Mouse (Mus musculus) MEL (cell line): Measurements from ENCODE around the gene Prkch. TPM values are rescaled to one million over a fixed set of nuclear protein-coding genes. Genes with fewer than 3 reads are reported as not detected.

ENCODE experiments used
- DNase-seq: peaks from one replicate; pipeline ENCODE4 v3.0.0; 2011; ENCODE audit warnings: low read depth, low spot score
- H3K27ac ChIP-seq: 2 replicates; pipeline ENCODE4 v1.5.1; 2012; ENCODE audit warnings: low read depth, mild to moderate bottlenecking, control low read depth, low read length, moderate library complexity; ENCODE audit not compliant: control insufficient read depth
- H3K27me3 ChIP-seq, 2 experiments: fragments of 150-350 bp in 1 of 2; sonication (generic) in 1 of 2; 2 replicates each; pipeline ENCODE4 v1.6.1; 2012; ENCODE audit warnings: low read length in 2 of 2, mild to moderate bottlenecking in 2 of 2, improper control_type of control experiment in 1 of 2, moderate library complexity in 1 of 2; ENCODE audit not compliant: insufficient read depth in 2 of 2, control insufficient read depth in 1 of 2
- H3K36me3 ChIP-seq, 2 experiments: 2 replicates each; pipeline ENCODE4 v1.6.1; 2012 to 2014; ENCODE audit warnings: low read length in 2 of 2, improper control_type of control experiment in 1 of 2, inconsistent platforms in 1 of 2, mild to moderate bottlenecking in 1 of 2; ENCODE audit not compliant: insufficient read depth in 2 of 2, control insufficient read depth in 1 of 2
- H3K4me1 ChIP-seq, 2 experiments: fragments of 150-350 bp in 1 of 2; sonication (generic) in 1 of 2; 2 replicates each; pipeline ENCODE4 v1.6.1; 2012; ENCODE audit warnings: low read length in 2 of 2, improper control_type of control experiment in 1 of 2, mild to moderate bottlenecking in 1 of 2; ENCODE audit not compliant: insufficient read depth in 2 of 2, control insufficient read depth in 1 of 2
- H3K4me3 ChIP-seq, 2 experiments: fragments of 150-350 bp in 1 of 2; sonication (generic) in 1 of 2; 2 replicates each; pipeline ENCODE4 v1.5.1; 2012; ENCODE audit warnings: low read depth in 2 of 2, low read length in 2 of 2, mild to moderate bottlenecking in 2 of 2, moderate library complexity in 2 of 2, control low read depth in 1 of 2, improper control_type of control experiment in 1 of 2; ENCODE audit not compliant: control insufficient read depth in 1 of 2, insufficient read depth in 1 of 2
- H3K79me2 ChIP-seq: 2 replicates; pipeline ENCODE4 v1.6.1; 2012; ENCODE audit warnings: mild to moderate bottlenecking, low read length, moderate library complexity; ENCODE audit not compliant: control insufficient read depth, poor library complexity, insufficient read depth
- H3K9ac ChIP-seq: 2 replicates; pipeline ENCODE4 v1.6.1; 2012; ENCODE audit warnings: low read depth, mild to moderate bottlenecking, control low read depth, low read length, moderate library complexity; ENCODE audit not compliant: control insufficient read depth, poor library complexity, severe bottlenecking
- H3K9me3 ChIP-seq: fragments of 150-350 bp; sonication (generic); replicated peaks from 2 replicates; pipeline ENCODE4 v1.6.1; 2012; ENCODE audit warnings: mild to moderate bottlenecking, low read length, improper control_type of control experiment, moderate library complexity; ENCODE audit not compliant: insufficient read depth
- BHLHE40 ChIP-seq: IDR thresholded peaks from 2 replicates; pipeline ENCODE4 v1.6.1; 2012; ENCODE audit warnings: low read depth, mild to moderate bottlenecking, inconsistent platforms, low read length, improper control_type of control experiment, borderline replicate concordance
- CHD1 ChIP-seq: IDR thresholded peaks from 2 replicates; pipeline ENCODE4 v1.6.1; 2012; ENCODE audit warnings: low read depth, mild to moderate bottlenecking, inconsistent platforms, low read length, improper control_type of control experiment
- CHD2 ChIP-seq: IDR thresholded peaks from 2 replicates; pipeline ENCODE4 v1.6.1; 2011; ENCODE audit warnings: low read length, improper control_type of control experiment
- CTCF ChIP-seq, 3 experiments: IDR thresholded peaks in 2 of 3; conservative IDR thresholded peaks in 1 of 3; 2 replicates each; pipeline ENCODE4 v1.5.1; 2011 to 2012; ENCODE audit warnings: low read length in 3 of 3, low read depth in 2 of 3, mild to moderate bottlenecking in 2 of 3, improper control_type of control experiment in 1 of 3, inconsistent platforms in 1 of 3, mixed read lengths in 1 of 3, moderate library complexity in 1 of 3; ENCODE audit not compliant: control insufficient read depth in 1 of 3, insufficient read depth in 1 of 3, poor library complexity in 1 of 3, severe bottlenecking in 1 of 3
- E2F4 ChIP-seq: IDR thresholded peaks from 2 replicates; pipeline ENCODE4 v1.6.1; 2011; ENCODE audit warnings: low read depth, low read length, improper control_type of control experiment, borderline replicate concordance
- EP300 ChIP-seq, 2 experiments: IDR thresholded peaks; 2 replicates each; pipeline ENCODE4 v1.6.1; 2011; ENCODE audit warnings: improper control_type of control experiment in 2 of 2, low read length in 2 of 2, low read depth in 1 of 2, mild to moderate bottlenecking in 1 of 2
- ETS1 ChIP-seq: IDR thresholded peaks from 2 replicates; pipeline ENCODE4 v1.6.1; 2012; ENCODE audit warnings: low read depth, mild to moderate bottlenecking, inconsistent platforms, low read length, improper control_type of control experiment, moderate library complexity
- GABPA ChIP-seq: IDR thresholded peaks from 2 replicates; pipeline ENCODE4 v1.6.1; 2012; ENCODE audit warnings: low read depth, mild to moderate bottlenecking, inconsistent platforms, low read length, improper control_type of control experiment, moderate library complexity
- HCFC1 ChIP-seq: IDR thresholded peaks from 2 replicates; pipeline ENCODE4 v1.6.1; 2012; ENCODE audit warnings: low read depth, mild to moderate bottlenecking, inconsistent platforms, low read length, improper control_type of control experiment, moderate library complexity
- MAFK ChIP-seq: IDR thresholded peaks from 2 replicates; pipeline ENCODE4 v1.6.1; 2011; ENCODE audit warnings: low read depth, mild to moderate bottlenecking, low read length, improper control_type of control experiment, borderline replicate concordance
- MAX ChIP-seq: IDR thresholded peaks from 2 replicates; pipeline ENCODE4 v1.6.1; 2011; ENCODE audit warnings: low read length, improper control_type of control experiment
- MEF2A ChIP-seq: IDR thresholded peaks from 2 replicates; pipeline ENCODE4 v1.6.1; 2014; ENCODE audit warnings: low read depth, mild to moderate bottlenecking, inconsistent platforms, low read length, improper control_type of control experiment; ENCODE audit not compliant: poor library complexity, insufficient replicate concordance, severe bottlenecking; ENCODE audit errors: extremely low read depth
- MXI1 ChIP-seq: IDR thresholded peaks from 2 replicates; pipeline ENCODE4 v1.6.1; 2011; ENCODE audit warnings: mild to moderate bottlenecking, low read depth, low read length, improper control_type of control experiment
- MYB ChIP-seq: IDR thresholded peaks from 2 replicates; pipeline ENCODE4 v1.6.1; 2011; ENCODE audit warnings: mild to moderate bottlenecking, low read depth, low read length, improper control_type of control experiment
- MYC ChIP-seq: IDR thresholded peaks from 2 replicates; pipeline ENCODE4 v1.6.1; 2011; ENCODE audit warnings: low read depth, mild to moderate bottlenecking, low read length, improper control_type of control experiment, moderate library complexity
- NELFE ChIP-seq: IDR thresholded peaks from 2 replicates; pipeline ENCODE4 v1.6.1; 2011; ENCODE audit warnings: low read depth, low read length, improper control_type of control experiment
- POLR2A ChIP-seq, 2 experiments: IDR thresholded peaks; 2 replicates each; pipeline ENCODE4 v1.6.1; 2011 to 2012; ENCODE audit warnings: low read length in 2 of 2, mild to moderate bottlenecking in 2 of 2, control low read depth in 1 of 2, improper control_type of control experiment in 1 of 2, low read depth in 1 of 2, moderate library complexity in 1 of 2; ENCODE audit not compliant: control insufficient read depth in 1 of 2, insufficient read depth in 1 of 2, poor library complexity in 1 of 2
- POLR2AphosphoS5 ChIP-seq: IDR thresholded peaks from 2 replicates; pipeline ENCODE4 v1.6.1; 2012; ENCODE audit warnings: low read depth, borderline replicate concordance, mild to moderate bottlenecking, inconsistent platforms, low read length, moderate library complexity, mixed read lengths
- SIN3A ChIP-seq: IDR thresholded peaks from 2 replicates; pipeline ENCODE4 v1.6.1; 2012; ENCODE audit warnings: low read length, improper control_type of control experiment, inconsistent platforms
- SMC3 ChIP-seq: IDR thresholded peaks from 2 replicates; pipeline ENCODE4 v1.6.1; 2011; ENCODE audit warnings: low read depth, low read length, improper control_type of control experiment
- TAL1 ChIP-seq: IDR thresholded peaks from 2 replicates; pipeline ENCODE4 v1.6.1; 2012; ENCODE audit warnings: mild to moderate bottlenecking, inconsistent platforms, low read length, moderate library complexity, mixed read lengths
- TBP ChIP-seq: IDR thresholded peaks from 2 replicates; pipeline ENCODE4 v1.8.0; 2011; ENCODE audit warnings: low read depth, low read length, improper control_type of control experiment
- UBTF ChIP-seq: IDR thresholded peaks from 2 replicates; pipeline ENCODE4 v1.6.1; 2012; ENCODE audit warnings: low read depth, mild to moderate bottlenecking, inconsistent platforms, low read length, improper control_type of control experiment, moderate library complexity, borderline replicate concordance; ENCODE audit not compliant: insufficient read depth
- USF1 ChIP-seq: IDR thresholded peaks from 2 replicates; pipeline ENCODE4 v1.6.1; 2014; ENCODE audit warnings: low read depth, mild to moderate bottlenecking, inconsistent platforms, low read length, improper control_type of control experiment, moderate library complexity
- USF2 ChIP-seq, 2 experiments: IDR thresholded peaks; 2 replicates each; pipeline ENCODE4 v1.6.1; 2011 to 2012; ENCODE audit warnings: improper control_type of control experiment in 2 of 2, low read length in 2 of 2, borderline replicate concordance in 1 of 2, inconsistent platforms in 1 of 2, low read depth in 1 of 2, mild to moderate bottlenecking in 1 of 2; ENCODE audit not compliant: insufficient read depth in 1 of 2
- ZKSCAN1 ChIP-seq: IDR thresholded peaks from 2 replicates; pipeline ENCODE4 v1.6.1; 2012; ENCODE audit warnings: low read depth, mild to moderate bottlenecking, inconsistent platforms, low read length, improper control_type of control experiment, moderate library complexity
- ZMIZ1 ChIP-seq: IDR thresholded peaks from 2 replicates; pipeline ENCODE4 v1.6.1; 2012; ENCODE audit warnings: low read depth, mild to moderate bottlenecking, inconsistent platforms, low read length, improper control_type of control experiment, moderate library complexity
- polyA plus RNA-seq, 2 experiments: library from polyadenylated mRNA; stranded (reverse) in 1 of 2; unstranded in 1 of 2; fragments of >175 nt in 1 of 2; fragments of >200 nt in 1 of 2; gene quantifications; 2 replicates each; pipeline versions ENCODE4 v1.2.1 to v1.2.4; 2012; ENCODE audit warnings: low replicate concordance in 2 of 2, low read depth in 1 of 2; ENCODE audit not compliant: insufficient read length in 2 of 2, insufficient read depth in 1 of 2, missing spikeins in 1 of 2
- total RNA-seq: library from RNA; depleted of rRNA; stranded (reverse); fragments of 300-350 nt; gene quantifications from 2 replicates; pipeline ENCODE4 v1.2.3, GENCODE M21; 2012

Prkch gene
- total and polyA plus RNA-seq, 3 experiments: not detected

GRCm38 (mm10) chr12:73696084-73696483 lies 111.5 kb downstream of the Prkch start:
- Histone ChIP-seq H3K79me2 (no peaks in the 10 kb centered on the region), H3K9ac (no peak overlapping the region), H3K4me1 (no peaks in the 10 kb centered on the region), H3K27ac (no peak overlapping the region), H3K27me3 (no peaks in the 10 kb centered on the region), H3K36me3 (no peaks in the 10 kb centered on the region), H3K4me3 (no peak overlapping the region), H3K9me3 (no peaks in the 10 kb centered on the region)
- TF ChIP-seq EP300 (IDR thresholded peaks at IDR 0.05; ENCODE audit: low read depth in 1 of 2, low read length in 2 of 2) (no peak), USF2 (IDR thresholded peaks at IDR 0.05; ENCODE audit: borderline replicate concordance in 1 of 2, insufficient read depth in 1 of 2, low read depth in 1 of 2, low read length in 2 of 2) (no peak), TAL1 (no peak), MAX (no peak), MYB (no peak), NELFE (no peak), ETS1 (no peak)
- no peak for DNase-seq

GRCm38 (mm10) chr12:73696946-73697345 lies 112.3 kb downstream of the Prkch start:
- no peaks in the 10 kb centered on the region for H3K36me3 ChIP-seq

GRCm38 (mm10) chr12:73698436-73698835 lies 113.8 kb downstream of the Prkch start:
- DNase-seq: no peak
- no peaks in the 10 kb centered on the region for H3K36me3 ChIP-seq

More at GRCm38 (mm10) chr12:73696946-73697345, 112.3 kb downstream of the Prkch start:
- no peak overlapping the region for H3K27ac ChIP-seq
- no peaks in the 10 kb centered on the region for H3K4me1 ChIP-seq
- no peak for TF ChIP-seq MYC
- no peak for TF ChIP-seq ZMIZ1
- TF ChIP-seq POLR2AphosphoS5: no peak
- TF ChIP-seq MEF2A: no peak
- no peak for TF ChIP-seq BHLHE40
- no peak for TF ChIP-seq USF1
- TF ChIP-seq CHD1: no peak
- no peak for TF ChIP-seq MXI1
- TF ChIP-seq POLR2A (IDR thresholded peaks at IDR 0.05; ENCODE audit: control insufficient read depth in 1 of 2, insufficient read depth in 1 of 2, low read depth in 1 of 2, low read length in 2 of 2, poor library complexity in 1 of 2): no peak
- no peak for TF ChIP-seq CHD2
- TF ChIP-seq UBTF: no peak
- no peak for TF ChIP-seq TBP
- no peak for TF ChIP-seq ZKSCAN1
- TF ChIP-seq SIN3A: no peak
- no peak for TF ChIP-seq NELFE
- no peak for TF ChIP-seq E2F4
- no peak overlapping the region for H3K4me3 ChIP-seq
- no peak overlapping the region for H3K9ac ChIP-seq
- H3K27me3 ChIP-seq: no peaks in the 10 kb centered on the region
- no peaks in the 10 kb centered on the region for H3K9me3 ChIP-seq
- DNase-seq: no peak
- H3K79me2 ChIP-seq: no peaks in the 10 kb centered on the region

More at GRCm38 (mm10) chr12:73698436-73698835, 113.8 kb downstream of the Prkch start:
- no peaks in the 10 kb centered on the region for H3K79me2 ChIP-seq
- H3K4me1 ChIP-seq: no peaks in the 10 kb centered on the region
- no peak overlapping the region for H3K27ac ChIP-seq
- TF ChIP-seq GABPA (no peak), EP300 (IDR thresholded peaks at IDR 0.05; ENCODE audit: low read depth in 1 of 2, low read length in 2 of 2) (no peak), BHLHE40 (no peak), MEF2A (no peak), MXI1 (no peak), SMC3 (no peak), SIN3A (no peak), CHD1 (no peak), TBP (no peak), HCFC1 (no peak), CTCF (IDR thresholded peaks at IDR 0.05 in 2 of 3, conservative IDR thresholded peaks at IDR 0.05 in 1 of 3; ENCODE audit: control insufficient read depth in 1 of 3, insufficient read depth in 1 of 3, low read depth in 2 of 3, low read length in 3 of 3, poor library complexity in 1 of 3, severe bottlenecking in 1 of 3) (no peak), MAFK (no peak), ZKSCAN1 (no peak), UBTF (no peak)
- no peaks in the 10 kb centered on the region for H3K27me3 ChIP-seq
- H3K4me3 ChIP-seq: no peak overlapping the region
- no peaks in the 10 kb centered on the region for H3K9me3 ChIP-seq
- no peak overlapping the region for H3K9ac ChIP-seq
